Mouse (Mus musculus) frontal cortex, adult 2 months (tissue): ENCODE results near the gene Paqr8. TPM values are rescaled to one million over a fixed set of nuclear protein-coding genes. Genes with fewer than 3 reads are reported as not detected.
"Not testable (repeated sequence)": the region's sequence is repeated elsewhere in the genome, so short reads cannot be mapped to it uniquely, and the experiment has no call there.

Experiments used
- DNase-seq, 2 experiments: peaks; one replicate each; pipeline ENCODE4 v3.0.0; 2022; ENCODE audit warnings: low spot score in 1 of 2; ENCODE audit errors: extremely low spot score in 1 of 2
- polyA plus RNA-seq: library from polyadenylated mRNA; depleted of rRNA; stranded (reverse); fragments of >200 nt; gene quantifications from 2 replicates; pipeline ENCODE4 v1.2.3, GENCODE M21; 2012

Gene Paqr8
- polyA plus RNA-seq, 1 experiment = 68.9 TPM

GRCm38 (mm10) chr1:20908541-20908940 lies 18.1 kb downstream of the Paqr8 start:
- no peak for DNase-seq

- no peak for DNase-seq
These were observed 21.7 kb downstream of the Paqr8 start for GRCm38 (mm10) chr1:20912115-20912514.

GRCm38 (mm10) chr1:20912527-20913171 lies 22.2 kb downstream of the Paqr8 start:
- no peak for DNase-seq

- DNase-seq = no peak
These were observed 24.4 kb downstream of the Paqr8 start for GRCm38 (mm10) chr1:20914769-20915168.

GRCm38 (mm10) chr1:20915608-20916007 lies 25.2 kb downstream of the Paqr8 start:
- no peak for DNase-seq

- DNase-seq = no peak
These were observed 27.2 kb downstream of the Paqr8 start for GRCm38 (mm10) chr1:20917496-20918050.

GRCm38 (mm10) chr1:20919728-20920127 lies 29.3 kb downstream of the Paqr8 start:
- DNase-seq = no peak

GRCm38 (mm10) chr1:20921081-20921528 lies 30.7 kb downstream of the Paqr8 start:
- DNase-seq = no peak

GRCm38 (mm10) chr1:20922612-20923399 lies 32.4 kb downstream of the Paqr8 start:
- DNase-seq = peak in 1 of 2 experiments; percentile 52

GRCm38 (mm10) chr1:20925324-20925723 lies 34.9 kb downstream of the Paqr8 start:
- not testable (repeated sequence) for DNase-seq

- no peak for DNase-seq
These were observed 35.5 kb downstream of the Paqr8 start for GRCm38 (mm10) chr1:20925926-20926325.

GRCm38 (mm10) chr1:20926376-20926775 lies 36.0 kb downstream of the Paqr8 start:
- DNase-seq = no peak

GRCm38 (mm10) chr1:20928487-20928886 lies 38.1 kb downstream of the Paqr8 start:
- no peak for DNase-seq

GRCm38 (mm10) chr1:20933457-20933856 lies 43.1 kb downstream of the Paqr8 start:
- DNase-seq = peak; percentile 62 to 87

- DNase-seq = peak in 1 of 2 experiments; percentile 11
These were observed 44.7 kb downstream of the Paqr8 start for GRCm38 (mm10) chr1:20935106-20935505.

GRCm38 (mm10) chr1:20939046-20939445 lies 48.6 kb downstream of the Paqr8 start:
- DNase-seq = peak in 1 of 2 experiments; percentile 83

GRCm38 (mm10) chr1:20940151-20940550 lies 49.7 kb downstream of the Paqr8 start:
- DNase-seq = peak in 1 of 2 experiments; percentile 11

- DNase-seq = peak in 1 of 2 experiments; percentile 27
These were observed 50.9 kb downstream of the Paqr8 start for GRCm38 (mm10) chr1:20941322-20941721.

GRCm38 (mm10) chr1:20941857-20942256 lies 51.5 kb downstream of the Paqr8 start:
- no peak for DNase-seq

- no peak for DNase-seq
These were observed 52.6 kb downstream of the Paqr8 start for GRCm38 (mm10) chr1:20943016-20943415.

GRCm38 (mm10) chr1:20951300-20951763 lies 60.9 kb downstream of the Paqr8 start, which contains the start of gene Efhc1:
Gene Efhc1 (plus strand): TSS chr1:20951626.
- DNase-seq = peak; percentile 91 to 95
